Mouse (Mus musculus) cerebellum, adult 8-10 months (tissue): ENCODE results near the gene Fam192a.

Source experiments
- DNase-seq: peaks from one replicate; pipeline ENCODE4 v3.0.0; 2022

Gene Fam192a

DNA sequence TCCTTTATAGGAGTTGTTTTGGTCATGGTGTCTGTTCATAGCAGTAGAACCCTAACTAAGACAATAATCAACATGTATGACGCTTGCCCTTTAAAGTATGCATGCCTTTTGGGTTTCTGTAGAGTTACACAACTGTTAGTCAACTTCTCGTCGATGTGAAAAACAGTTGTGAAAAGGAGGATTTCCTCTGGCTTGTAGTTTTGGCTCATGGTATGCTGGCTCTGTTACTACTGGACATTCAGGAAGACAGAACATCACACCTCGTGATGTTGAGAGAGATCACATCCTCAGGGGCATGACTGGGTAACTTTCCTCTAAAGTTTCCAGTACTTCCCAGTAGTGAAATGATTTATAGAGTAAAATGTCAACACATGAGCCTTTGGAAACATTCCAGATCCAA is 71.2 kb downstream of the Fam192a start:
- DNase-seq, result no peak

- DNase-seq, result no peak
These were observed 71.9 kb downstream of the Fam192a start for GRCm38 (mm10) chr8:94529875-94530274.

DNA sequence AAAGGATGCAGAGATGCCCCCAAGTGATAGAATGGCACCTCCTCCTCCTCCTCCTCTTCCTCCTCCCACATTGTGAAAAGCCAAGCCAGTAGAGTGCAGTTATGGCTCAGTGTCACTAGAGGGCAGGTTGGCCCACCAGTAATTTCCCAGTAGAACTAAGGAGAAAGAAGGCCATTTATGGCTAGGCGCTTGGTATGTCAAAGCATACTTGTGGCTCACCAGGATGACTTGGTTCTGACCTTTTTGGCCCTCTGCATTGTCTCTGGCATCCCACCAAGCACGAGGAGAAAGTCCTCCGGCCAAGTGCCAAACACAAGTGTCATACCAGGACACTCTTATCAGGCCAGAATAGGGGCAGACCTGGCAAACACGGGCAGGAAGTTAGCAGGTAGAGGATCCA is 73.6 kb downstream of the Fam192a start:
- peak; percentile 12 for DNase-seq

DNA sequence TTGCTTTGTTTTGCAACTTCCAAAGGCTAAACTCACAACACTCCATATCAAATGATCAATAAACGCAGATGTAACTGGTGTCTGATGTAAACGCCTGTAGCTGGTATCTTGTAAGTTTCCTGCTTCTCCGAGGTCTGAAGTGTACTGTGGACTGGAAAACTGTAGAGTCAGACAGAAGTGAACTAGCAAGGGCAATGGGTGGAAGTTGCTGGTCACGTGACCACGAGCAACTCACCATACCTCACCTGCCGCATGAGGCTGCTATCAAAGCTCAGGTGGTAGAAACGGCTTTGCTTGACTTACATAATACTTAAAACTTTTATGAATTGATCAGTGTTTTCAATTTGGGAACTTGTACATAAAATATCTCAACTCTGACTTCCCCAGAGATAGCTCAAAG is 74.6 kb downstream of the Fam192a start:
- no peak for DNase-seq

DNA sequence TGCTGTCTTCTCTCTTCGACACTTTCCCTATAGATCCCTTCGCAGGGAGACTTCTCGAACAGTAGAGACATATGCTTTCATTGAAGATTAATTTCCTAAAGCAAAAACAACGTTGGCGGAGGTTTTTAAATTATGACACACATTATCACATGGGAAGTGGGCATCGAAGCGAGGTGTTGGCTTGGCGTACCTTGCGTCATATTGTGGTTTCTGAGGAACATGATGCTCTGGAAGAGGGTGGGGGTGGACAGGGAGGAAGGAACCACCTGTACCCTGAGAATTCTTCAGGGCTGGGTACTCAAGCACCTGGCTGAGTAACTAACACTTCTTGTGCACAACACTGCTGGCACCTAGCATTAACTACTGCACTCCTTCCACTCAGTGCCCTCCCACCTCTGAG is 77.2 kb downstream of the Fam192a start:
- DNase-seq, result no peak
